Mouse (Mus musculus) frontal cortex, postnatal 36 days (tissue): ENCODE data around the gene Ptpn6.

Experiments
- DNase-seq, 2 experiments: peaks; one replicate each; pipeline ENCODE4 v3.0.0; 2022; ENCODE audit warnings: low spot score in 2 of 2

The Ptpn6 gene

DNA sequence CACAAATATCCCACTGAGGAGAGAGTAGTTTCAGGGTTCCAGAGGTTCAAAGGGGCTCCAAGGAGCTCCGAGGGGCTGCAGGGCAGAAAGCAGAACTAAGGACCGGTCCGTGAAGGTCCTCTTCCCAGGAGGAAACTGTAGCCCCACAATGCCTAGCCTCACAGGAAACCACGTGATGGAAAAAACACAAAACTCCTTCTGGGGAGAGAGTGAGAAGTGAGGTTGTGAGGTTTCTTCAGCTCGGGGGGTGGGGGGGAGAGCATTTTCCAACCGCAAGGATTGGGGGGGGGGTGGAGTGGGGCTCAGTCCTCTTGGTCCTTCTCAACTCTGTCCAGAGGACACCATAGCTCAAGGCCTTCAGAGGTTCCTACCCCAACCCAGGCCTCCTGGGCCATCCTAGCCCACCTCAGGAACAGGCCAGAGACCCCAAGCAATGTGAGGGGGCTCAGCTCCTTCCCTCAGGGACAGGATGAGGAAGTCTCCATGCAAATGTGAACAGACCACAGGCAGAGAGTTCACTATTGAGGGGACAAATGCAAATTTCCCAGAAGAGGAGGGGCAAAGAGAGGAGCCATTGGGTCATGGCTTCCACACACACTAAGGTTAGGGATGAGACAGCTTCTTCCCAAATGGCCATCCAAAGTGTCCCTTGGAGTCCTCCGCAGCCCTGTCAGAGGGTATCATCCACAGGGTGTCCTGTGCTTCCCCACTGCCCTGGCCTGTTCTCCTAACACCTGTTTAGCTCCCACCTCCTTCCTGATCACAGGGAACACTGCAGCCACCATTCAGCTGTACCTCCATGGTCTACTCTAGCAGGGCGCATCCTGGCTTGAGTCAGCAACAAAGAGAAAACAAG is 8.4 kb downstream of the Ptpn6 start:
- DNase-seq: no peak

DNA sequence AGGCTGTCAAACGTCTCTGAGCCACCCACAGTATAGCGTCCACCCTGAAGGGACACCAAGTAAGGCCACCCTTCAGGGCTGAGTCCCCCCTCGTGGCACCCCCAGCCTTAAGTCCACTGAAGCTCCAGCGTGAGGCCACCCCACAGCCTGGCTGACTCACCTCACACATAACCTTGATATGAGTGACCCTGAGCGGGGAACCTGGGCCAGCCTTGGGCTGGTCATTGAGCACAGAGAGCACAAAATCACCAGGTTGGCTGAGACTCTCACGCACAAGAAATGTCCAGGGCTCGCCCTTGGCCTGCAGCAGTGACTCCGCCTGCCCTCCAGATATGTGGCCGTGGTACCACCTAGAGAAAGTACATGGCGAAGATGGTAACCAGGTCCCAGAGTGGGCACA is 9.9 kb downstream of the Ptpn6 start:
- DNase-seq: no peak

DNA sequence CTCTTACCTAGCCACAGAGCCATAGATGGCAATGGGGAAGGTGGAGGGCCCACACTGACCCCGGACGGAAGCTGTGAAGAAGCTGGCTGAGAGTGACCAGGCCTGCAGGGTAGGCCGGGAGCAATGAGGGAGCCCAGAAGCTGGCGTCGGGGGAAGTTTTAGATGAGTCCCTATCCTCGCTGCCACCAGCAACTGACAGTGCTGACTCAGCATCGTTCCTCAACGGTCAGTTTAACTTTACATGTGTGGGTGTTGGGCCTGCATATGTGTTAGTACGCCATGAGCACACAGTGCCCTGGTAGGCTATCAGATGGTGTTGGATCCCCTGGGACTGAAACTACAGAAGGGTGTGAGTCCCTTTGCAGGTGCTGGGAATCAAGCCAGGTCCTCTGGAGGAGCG is 14.0 kb downstream of the Ptpn6 start:
- no peak for DNase-seq

DNA sequence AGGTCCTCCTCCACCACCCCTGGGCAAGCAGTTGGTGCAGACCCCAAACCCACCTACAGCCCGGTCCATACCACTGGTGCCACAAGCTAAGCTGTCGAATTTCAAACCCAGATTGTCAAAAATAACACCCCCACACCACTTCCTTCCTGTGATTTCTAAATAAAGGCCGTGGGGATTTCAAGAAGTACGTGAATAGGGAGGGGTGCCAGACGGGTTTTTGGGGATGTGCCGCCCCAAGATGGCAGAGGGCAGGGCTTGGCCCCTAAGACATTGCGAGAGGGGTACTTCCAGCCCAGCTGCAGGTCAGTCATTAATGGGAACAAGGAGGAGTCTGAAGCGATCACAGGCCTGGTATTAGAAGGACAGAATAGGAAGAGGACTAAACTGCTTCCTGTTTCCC is 15.0 kb downstream of the Ptpn6 start:
- no peak for DNase-seq

DNA sequence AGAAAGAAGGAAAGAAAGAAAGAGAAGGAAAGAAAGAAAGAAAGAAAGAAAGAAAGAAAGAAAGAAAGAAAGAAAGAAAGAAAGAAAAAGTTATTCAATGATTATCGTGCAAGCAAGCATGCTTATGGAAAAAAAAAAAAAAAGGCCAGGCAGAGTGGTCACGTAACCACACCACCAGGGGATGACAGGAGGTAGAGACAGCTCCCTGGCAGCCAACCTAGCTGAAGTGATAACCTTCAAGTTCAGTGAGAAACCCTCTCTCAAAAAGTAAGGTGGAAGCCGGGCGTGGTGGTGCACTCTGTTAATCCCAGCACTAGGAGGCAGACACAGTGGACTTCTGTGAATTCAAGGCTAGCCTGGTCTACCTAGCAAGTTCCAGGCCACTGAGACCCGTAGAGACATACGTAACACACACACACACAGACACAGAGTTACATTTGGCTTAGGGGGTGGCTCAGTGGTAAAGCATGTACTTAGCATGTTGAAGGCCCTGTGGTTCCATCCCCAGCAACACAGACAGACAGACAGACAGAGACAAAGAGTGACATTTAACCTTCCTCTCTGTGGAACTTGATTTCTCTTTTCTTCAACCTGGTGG is 15.5 kb downstream of the Ptpn6 start:
- DNase-seq: no peak

DNA sequence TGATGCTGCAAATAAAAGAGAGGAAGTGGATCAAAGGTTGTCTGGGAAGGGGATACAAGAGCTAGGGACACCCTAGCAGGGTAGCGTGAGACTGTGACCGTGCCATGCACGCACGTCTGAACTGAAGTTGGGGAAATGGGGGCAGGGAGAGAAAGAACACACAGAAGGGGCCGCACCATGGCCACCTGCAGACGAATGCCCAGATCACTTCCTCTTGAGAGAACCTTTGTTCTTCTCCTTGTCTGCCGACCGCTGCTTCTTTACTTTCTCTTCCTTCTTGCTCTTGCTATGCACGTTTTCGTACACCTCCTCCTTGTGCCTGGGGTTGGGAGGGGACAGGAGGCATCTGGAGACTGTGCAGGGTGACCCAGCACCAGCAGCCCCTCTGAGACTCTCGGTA is 17.6 kb downstream of the Ptpn6 start:
- no peak for DNase-seq

DNA sequence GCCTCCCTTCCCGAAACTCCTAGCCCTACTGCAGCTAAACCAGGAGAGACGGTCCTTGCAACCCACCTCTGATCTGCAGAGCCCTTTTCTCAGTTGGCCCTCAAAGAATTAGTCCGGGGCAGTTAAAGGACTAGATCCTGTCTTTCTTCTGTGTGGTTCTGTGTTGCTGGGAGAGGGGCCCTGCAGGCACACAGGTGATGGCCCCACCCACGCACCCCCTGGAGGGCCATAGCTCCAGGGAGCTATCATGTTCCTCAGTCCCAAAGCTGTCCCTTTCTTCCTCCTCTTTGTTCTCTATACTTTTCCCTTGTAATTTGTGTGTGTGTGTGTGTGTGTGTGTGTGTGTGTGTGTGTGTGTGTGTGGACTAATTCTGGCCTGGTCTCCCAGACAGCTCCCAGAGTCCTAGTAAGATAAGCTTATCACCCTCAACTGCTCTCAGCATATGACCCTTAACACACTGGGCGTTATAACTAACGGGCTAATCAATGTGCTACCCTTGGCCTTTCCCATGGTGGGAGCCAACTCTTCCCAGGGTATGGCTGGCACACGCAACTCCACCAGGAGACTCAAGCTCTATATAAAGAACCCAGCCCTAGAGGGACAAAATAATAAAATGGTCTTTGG is 19.0 kb downstream of the Ptpn6 start:
- DNase-seq: no peak

DNA sequence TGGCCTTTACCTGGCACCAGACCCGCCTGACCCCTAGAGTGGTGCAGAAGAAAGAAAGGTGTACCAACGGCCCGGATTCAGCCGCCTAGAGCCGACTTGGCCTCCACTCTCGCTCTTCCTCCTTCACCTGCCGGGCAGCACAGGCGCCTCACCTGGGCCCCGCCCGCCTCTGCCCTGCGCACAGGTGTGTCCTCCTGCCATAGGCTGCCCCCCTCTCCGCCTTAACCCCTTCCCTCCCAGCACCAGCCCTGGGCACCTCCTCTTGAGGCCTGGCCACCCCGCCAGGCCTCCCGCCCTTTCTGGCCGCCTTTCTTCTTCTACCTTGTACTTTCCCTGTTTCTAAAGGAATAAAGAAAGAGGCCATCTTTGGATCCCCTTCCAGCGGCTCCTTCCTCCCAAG is 19.8 kb downstream of the Ptpn6 start:
- DNase-seq: no peak

DNA sequence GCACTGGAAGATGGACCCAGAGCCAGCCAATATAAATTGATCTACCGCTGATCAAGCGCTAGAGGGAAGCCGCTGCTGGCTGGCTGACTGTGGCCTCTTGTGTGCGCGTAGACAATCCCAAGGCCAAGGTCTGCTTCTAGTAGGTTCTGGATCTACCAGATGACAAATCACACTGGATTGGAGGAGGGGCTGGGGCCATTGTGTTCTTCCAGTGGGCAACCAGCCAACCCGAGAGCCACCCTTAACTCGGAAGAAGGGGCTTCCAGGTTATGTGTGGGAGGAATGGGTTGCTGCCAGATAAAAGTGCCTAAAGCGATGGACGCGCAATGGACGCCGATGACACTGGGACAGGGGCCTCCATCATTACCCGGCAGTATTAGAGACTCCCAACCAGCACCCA is 20.5 kb downstream of the Ptpn6 start:
- DNase-seq: no peak

DNA sequence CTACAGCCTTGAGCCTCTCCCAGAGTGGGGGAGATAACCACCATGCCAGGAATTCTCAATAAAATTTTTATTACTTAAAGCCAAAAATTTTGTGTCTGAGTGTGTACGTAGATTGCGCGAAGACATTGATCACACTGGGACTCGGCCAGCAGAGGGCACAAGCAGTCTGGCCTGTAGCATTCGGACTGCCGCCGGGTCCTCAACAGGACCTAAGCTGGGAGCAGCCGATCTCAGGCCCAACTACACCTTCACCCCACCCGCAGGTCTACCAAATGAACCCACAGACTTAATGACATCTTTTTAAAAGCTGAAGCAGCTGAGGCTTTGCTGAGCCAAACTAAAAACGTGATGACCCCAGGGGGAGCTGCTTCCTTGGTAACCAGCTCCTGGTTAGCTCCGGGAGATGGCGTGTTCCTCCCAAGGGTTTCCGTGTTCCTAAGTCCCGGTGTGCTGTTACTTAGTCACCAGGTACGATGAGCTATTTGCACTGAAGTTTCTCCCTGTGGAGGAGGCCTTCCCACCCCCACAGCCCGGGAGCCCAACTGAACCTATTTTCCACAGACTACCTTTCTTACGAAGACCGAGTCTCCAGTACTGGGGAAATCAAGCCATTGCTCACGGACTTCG is 21.5 kb downstream of the Ptpn6 start:
- no peak for DNase-seq

DNA sequence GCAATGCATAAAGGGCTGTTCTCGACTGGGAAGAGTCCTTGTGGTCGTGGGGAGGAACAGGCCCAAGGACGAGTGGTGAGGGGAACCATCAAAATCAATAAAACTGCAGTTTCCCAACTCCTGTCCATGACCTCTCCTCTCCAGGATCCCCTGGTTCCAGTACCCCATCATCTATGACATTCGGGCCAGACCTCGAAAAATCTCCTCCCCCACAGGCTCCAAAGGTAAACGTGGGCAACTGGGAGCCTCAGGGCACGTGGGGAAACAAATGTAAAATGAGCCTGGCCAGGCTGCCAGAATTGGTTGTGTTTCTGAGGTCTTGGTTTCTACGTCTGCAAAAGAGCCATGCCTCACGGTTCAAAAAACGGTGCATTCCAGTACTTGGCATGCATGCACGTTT is 25.6 kb downstream of the Ptpn6 start:
- DNase-seq: no peak

DNA sequence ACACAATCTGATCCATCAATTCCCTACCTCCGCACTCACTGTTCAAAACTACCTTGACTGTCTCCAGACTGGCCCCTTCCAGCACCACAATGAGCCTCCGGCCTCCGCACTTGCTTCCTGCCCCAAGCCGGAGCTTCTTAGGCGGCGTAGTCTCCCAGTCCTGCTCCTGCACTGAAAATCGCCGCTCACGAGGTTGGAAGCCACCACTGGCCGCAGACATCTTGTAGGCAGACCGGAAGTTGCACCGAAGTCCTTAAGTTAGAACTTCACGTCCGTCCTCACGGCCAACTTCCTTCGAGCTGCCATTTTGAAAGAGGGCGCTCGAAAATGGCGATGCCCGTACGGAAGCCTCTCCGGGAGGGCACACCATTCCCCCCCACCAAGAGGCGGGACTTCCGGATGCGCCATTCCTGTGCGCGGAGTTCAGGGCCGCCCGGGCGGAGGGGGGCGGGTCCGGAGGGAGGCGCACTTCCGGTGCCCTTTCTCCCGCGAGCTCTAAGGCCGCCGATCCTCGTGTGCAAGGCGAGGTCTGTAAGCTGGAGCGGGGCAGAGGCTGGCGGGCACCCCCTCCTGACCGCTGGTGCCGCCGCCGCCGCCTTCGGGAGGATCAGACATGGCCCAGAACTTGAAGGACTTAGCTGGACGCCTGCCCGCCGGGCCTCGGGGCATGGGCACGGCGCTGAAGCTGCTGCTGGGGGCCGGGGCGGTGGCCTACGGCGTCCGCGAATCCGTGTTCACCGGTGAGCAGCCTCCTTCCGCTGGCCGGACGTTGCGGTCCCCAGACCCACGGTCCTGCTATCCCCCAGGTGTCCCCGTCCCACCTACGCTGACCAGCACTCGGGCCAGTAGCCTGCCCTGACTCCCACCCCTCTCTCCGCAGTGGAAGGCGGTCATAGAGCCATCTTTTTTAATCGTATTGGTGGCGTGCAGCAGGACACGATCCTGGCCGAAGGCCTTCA is 26.4 kb downstream of the Ptpn6 start, which contains the start of the genes Emg1 and Phb2:
Gene Emg1 (minus strand): TSS at position 355 of the 959 bp plus-strand sequence.
Gene Phb2 (plus strand): TSS at position 513 of the 959 bp plus-strand sequence.
- DNase-seq: peak; percentile 98

DNA sequence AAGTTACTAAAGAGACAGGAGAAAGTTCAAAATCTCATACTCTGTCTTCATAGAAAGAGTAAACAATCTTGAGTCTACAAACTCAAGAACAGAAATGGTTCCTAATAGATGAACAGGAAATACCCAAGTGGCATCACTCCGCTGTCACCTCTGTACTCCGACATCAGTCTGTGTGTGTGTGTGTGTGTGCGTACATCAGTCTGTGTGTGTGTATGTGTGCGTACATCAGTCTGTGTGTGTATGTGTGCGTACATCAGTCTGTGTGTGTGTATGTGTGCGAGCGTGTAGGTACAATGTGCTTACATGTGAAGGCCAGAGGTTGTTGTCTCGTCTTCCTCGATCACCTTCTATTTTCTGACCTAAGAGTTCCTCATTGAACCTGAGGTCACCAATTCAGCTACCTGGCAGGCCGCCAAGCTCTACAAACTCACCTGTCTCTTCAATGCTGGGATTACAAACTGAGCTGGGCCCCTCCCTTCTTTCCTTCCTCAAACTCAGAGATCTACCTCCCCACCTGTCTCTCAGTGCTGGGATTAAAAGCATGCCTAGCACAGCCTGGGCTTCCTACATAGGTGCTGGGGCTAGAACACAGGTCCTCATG is 30.1 kb downstream of the Ptpn6 start:
- DNase-seq: no peak

DNA sequence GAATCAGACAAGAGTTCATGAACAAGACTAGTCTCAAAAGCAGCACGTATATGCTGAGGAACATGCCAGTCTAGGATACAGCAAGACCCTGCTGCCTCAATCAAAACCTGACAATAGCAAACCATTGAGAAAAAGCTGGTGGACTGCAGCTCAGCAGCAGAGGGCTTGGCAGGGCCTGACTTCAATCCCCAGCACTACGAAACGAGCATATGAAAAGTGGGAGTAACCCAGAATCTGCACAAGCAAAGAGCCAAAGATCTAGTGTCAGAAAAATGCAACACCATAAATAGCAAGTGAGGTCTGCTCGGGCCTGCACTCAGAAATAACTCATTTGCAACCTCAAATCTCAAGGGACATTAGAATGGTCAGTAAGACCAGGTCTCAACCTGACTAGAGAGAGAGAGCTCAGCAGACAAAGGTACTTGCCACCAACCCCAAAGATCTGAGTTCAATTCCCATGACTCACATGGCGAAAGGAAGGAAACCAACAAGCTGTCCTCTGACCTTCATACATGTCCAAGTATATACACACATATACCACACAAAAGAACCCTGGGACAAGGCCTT is 32.4 kb downstream of the Ptpn6 start:
- no peak for DNase-seq

DNA sequence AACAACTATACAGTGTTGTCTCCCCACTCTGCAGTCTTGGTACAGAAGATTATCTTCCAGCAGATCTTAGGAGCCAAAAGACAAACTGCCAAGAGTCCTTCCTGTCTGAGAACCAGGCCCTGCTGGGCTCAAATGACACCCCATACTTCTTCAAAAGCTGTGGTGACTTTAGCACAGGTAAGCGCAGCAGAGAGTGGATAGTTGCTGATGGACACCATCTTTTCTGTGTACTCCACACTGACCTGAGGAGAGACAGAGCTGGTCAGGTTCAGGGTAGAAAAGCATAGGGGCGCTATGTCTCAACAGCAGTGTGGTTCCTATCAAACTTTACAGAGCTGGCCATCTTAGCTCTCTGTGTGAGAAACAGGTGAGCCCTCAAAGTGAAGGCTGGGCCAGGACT is 34.1 kb downstream of the Ptpn6 start:
- no peak for DNase-seq

DNA sequence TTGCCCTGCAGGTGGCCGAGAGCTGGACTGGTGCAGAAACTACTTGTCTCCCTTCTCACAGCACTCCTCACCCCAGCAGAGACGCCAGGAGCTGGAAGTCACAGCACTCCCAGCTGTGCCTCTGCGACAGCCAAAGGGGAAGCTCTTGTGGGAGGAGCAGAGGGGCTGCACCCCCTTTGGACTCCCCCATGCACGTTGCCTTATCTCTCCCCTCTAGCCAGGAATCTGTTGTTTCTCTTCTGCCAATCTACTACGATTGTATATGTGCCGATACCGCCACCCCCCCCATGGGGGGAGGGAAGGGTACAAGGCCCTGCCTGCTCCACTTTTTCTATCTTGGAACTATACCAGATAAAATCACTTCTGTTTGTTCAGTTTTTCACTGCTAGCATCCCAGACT is 34.7 kb downstream of the Ptpn6 start:
- no peak for DNase-seq

DNA sequence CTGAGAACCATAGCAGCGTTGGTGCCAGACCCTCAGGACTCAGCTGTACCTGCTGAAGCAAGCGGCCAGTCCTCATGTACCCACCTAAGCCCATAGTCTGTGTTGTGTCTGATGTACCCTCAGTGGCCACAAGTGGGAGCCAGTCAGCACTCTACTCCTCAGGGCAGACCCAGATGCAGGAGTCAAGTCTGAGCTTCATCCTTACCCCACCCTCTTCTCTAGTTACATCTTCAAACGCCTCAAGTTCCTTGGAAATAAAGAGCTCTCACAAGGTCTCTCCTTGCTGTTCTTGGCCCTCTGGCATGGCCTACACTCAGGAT is 35.8 kb downstream of the Ptpn6 start:
- DNase-seq: peak; percentile 61 to 82

DNA sequence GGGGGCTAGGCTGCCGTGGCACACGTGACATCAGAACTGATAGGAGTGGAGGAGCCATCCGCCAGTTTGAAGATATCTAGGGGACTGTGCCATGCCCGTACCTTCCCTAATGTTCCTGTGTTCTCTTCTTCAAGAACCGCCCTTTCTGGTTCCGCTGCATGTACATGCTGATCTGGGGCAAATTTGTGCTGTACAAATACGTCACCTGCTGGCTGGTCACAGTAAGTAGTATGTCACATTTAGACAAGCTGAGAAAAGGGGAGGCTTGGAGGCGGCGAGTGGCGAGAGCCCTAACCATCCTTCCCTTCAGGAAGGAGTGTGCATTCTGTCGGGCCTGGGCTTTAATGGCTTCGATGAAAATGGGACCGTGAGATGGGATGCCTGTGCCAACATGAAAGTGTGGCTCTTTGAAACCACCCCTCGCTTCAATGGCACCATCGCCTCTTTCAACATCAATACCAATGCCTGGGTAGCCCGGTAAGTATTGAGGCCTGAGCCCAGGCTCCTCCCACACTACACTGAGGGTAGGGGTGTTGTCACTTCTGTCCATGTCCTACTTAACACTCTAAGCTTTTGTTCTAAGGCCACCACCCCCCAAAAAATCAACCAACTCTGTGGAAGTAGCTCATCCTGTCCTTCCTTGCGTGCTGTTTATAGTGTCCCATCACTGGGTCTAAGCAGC is 36.3 kb downstream of the Ptpn6 start:
- DNase-seq: no peak

DNA sequence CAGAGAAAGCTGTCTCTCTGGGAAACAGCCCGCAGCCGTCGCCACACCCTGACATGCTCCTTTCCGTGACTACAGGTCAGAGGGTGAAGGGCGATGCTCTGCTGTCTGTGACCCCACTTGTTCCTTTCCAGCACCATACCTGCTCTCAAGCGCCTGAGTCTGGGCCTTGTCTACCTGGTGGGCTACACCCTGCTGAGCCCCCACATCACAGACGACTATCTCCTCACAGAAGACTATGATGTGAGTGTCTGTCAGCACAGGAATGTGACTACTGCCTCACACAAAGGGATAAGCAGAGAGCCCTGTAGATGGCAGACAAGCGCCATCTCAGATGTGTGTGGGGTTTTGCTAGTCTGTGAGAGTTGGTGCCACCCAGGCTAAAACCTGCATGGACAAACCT is 37.2 kb downstream of the Ptpn6 start:
- no peak for DNase-seq

DNA sequence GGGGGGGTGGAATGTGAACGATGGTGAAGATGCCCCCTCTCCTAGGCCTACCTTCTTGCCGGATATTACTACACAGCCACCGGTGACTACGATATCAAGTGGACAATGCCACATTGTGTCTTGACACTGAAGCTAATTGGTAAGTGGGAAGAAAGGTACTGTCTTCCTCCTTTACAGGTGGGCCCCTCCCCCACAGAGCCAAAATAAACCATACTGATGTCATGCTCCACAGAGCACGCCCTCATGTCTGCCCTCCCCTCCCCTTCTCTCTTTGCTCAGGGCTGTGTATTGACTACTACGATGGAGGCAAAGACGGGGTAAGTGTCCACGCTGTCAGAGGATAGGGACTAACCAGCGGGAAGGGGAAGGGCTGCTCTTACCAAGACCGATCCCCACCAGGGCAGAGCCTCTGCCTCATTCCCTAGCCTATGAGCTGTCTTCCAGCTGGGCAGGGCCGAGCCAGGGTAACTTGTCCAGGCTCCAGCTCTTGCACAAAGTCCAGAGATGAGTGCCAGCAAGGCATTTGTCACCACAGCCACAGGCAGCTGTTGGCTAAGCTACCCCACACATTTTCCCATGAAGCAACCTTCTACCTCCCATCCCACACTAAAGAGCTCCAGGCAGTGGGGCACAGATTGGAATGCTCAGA is 38.4 kb downstream of the Ptpn6 start:
- peak in 1 of 2 experiments; percentile 63 for DNase-seq
